Mouse (Mus musculus) liver, adult 2 months (tissue): ENCODE measurements at regions not wholly inside any gene's neighbourhood (a gene's known extent, or its start where the extent isn't known, plus 50 kb on each side); places are given as distances from the start of the nearest gene placed in this dataset.
A peak's percentile ranks its signal among the peaks of the same experiment; 100 is the strongest.

ENCODE experiments used
- DNase-seq: peaks from one replicate; pipeline ENCODE4 v3.0.0-alpha.2; 2011; ENCODE audit warnings: low read depth, low spot score; ENCODE audit errors: extremely low read depth
- H3K27ac ChIP-seq: fragments of 200-500 bp; replicated peaks from 2 replicates; pipeline ENCODE4 v1.5.1; 2012; ENCODE audit warnings: low read depth, mild to moderate bottlenecking, control low read depth, inconsistent platforms, low read length; ENCODE audit not compliant: insufficient read depth
- H3K27me3 ChIP-seq: fragments of 200-500 bp; 2 replicates; pipeline ENCODE4 v1.6.1; 2012; ENCODE audit warnings: mild to moderate bottlenecking, moderate library complexity, low read length, inconsistent platforms; ENCODE audit not compliant: control insufficient read depth, insufficient read depth
- H3K36me3 ChIP-seq: fragments of 200-500 bp; 2 replicates; pipeline ENCODE4 v1.6.1; 2012; ENCODE audit warnings: low read length, inconsistent platforms; ENCODE audit not compliant: control insufficient read depth, insufficient read depth
- H3K4me1 ChIP-seq: fragments of 200-500 bp; 2 replicates; pipeline ENCODE4 v1.6.1; 2011; ENCODE audit warnings: low read length; ENCODE audit not compliant: control insufficient read depth, insufficient read depth
- H3K4me3 ChIP-seq: fragments of 200-500 bp; 2 replicates; pipeline ENCODE4 v1.5.1; 2011; ENCODE audit warnings: low read depth, mild to moderate bottlenecking, control low read depth, low read length, moderate library complexity; ENCODE audit not compliant: insufficient read depth
- H3K79me2 ChIP-seq: fragments of 200-500 bp; 2 replicates; pipeline ENCODE4 v1.6.1; 2012; ENCODE audit warnings: inconsistent platforms, mild to moderate bottlenecking, low read length, moderate library complexity; ENCODE audit not compliant: control insufficient read depth, insufficient read depth
- H3K9ac ChIP-seq: fragments of 200-500 bp; 2 replicates; pipeline ENCODE4 v1.6.1; 2012; ENCODE audit warnings: low read depth, mild to moderate bottlenecking, control low read depth, inconsistent platforms, low read length
- CTCF ChIP-seq: fragments of 200-500 bp; IDR thresholded peaks from 2 replicates; pipeline ENCODE4 v1.5.1; 2011; ENCODE audit warnings: low read depth, low read length, control low read depth
- POLR2A ChIP-seq: fragments of 200-500 bp; IDR thresholded peaks from 2 replicates; pipeline ENCODE4 v1.6.1; 2011; ENCODE audit warnings: low read length, control low read depth; ENCODE audit not compliant: insufficient read depth; ENCODE audit errors: extremely low read depth
- WGBS: fragments of 180-500 bp; shearing (Covaris S2); methylation state at CpG from one replicate; pipeline ENCODE4 v1.1.7; 2018; 5-methylcytosine and 5-hydroxymethylcytosine counted together

DNA sequence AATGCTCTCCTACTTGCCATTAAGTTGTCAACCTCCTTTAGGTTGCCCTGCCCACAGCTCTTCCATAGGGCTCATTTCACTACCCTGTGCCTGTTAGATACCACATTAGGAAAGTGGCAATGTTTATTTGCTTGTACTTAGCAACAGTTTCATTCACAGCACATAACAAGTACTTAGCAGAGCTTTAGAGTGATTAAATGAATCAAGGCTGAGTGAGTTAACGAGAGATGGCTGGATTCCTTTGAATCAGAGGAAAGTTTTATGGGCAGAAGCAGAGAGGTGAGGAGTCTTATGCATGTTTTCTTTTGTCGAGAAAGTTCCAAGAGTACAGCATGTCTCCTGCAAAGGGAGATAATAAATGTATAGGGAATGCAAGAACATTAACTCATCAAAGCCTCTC lies 60.5 kb downstream of the Ptgs2 start:
- TF ChIP-seq CTCF (no peak), POLR2A (no peak)
- 67% methylated on average over 2 of the region's 2 CpGs for WGBS
- no peaks in the 10 kb centered on the region for H3K27me3 ChIP-seq
- no peak for DNase-seq
- no peak overlapping the region for H3K27ac ChIP-seq
- no peaks in the 10 kb centered on the region for H3K4me1 ChIP-seq
- H3K36me3 ChIP-seq: no peaks in the 10 kb centered on the region
- no peaks in the 10 kb centered on the region for H3K79me2 ChIP-seq
- no peak overlapping the region for H3K9ac ChIP-seq
- H3K4me3 ChIP-seq: no peak overlapping the region

DNA sequence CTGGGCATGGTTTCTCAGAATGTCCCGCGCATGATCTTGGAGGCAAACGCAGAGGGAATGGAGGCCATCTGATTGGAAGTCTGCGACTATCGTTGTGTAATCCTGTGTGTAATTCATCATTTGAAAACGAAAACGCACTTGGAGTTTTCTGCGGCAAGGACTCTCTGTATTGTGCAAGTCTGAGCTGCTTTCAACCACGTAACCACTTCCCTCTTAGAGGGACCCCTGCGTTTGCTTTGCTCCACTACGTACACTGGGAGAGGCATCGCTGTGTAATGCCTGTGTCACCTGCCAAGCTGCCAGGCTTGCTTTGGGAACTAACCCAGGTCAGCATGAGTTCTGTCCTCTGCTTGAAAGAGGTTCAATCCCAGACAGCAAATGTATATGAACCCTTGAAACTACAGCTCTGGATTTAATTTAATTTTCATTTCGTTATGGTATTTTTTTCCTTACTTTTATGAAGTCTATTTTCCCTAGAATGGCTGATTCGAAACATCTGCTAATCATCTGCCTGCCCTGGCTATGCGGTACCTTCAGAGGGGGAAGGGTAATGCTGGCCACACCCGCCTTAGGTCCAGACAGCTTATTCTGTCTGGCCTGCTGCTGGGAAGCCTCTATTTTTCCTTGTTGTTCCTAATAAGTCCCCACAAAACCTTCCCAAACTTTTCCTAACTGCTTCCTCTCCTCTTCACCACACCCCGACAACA lies 65.2 kb downstream of the Ptgs2 start:
- Histone ChIP-seq H3K27me3 (no peaks in the 10 kb centered on the region), H3K9ac (no peak overlapping the region), H3K4me1 (no peaks in the 10 kb centered on the region), H3K27ac (no peak overlapping the region), H3K36me3 (no peaks in the 10 kb centered on the region), H3K4me3 (no peak overlapping the region), H3K79me2 (no peaks in the 10 kb centered on the region)
- DNase-seq: no peak
- 61% methylated on average over 17 of the region's 17 CpGs for WGBS
- TF ChIP-seq CTCF: no peak
- TF ChIP-seq POLR2A: no peak

GRCm38 (mm10) chr1:150165597-150165973 lies 65.8 kb downstream of the Ptgs2 start:
- TF ChIP-seq CTCF: no peak
- no peak for TF ChIP-seq POLR2A
- H3K79me2 ChIP-seq: no peaks in the 10 kb centered on the region
- H3K36me3 ChIP-seq: no peaks in the 10 kb centered on the region
- WGBS: 68% methylated on average over 7 of the region's 7 CpGs
- H3K4me1 ChIP-seq: no peaks in the 10 kb centered on the region
- no peak overlapping the region for H3K27ac ChIP-seq
- H3K4me3 ChIP-seq: no peak overlapping the region
- H3K27me3 ChIP-seq: no peaks in the 10 kb centered on the region
- H3K9ac ChIP-seq: no peak overlapping the region
- DNase-seq: no peak

GRCm38 (mm10) chr1:150167172-150167571 lies 67.3 kb downstream of the Ptgs2 start:
- Histone ChIP-seq H3K9ac (no peak overlapping the region), H3K36me3 (no peaks in the 10 kb centered on the region), H3K27ac (no peak overlapping the region), H3K79me2 (no peaks in the 10 kb centered on the region), H3K27me3 (no peaks in the 10 kb centered on the region), H3K4me1 (no peaks in the 10 kb centered on the region), H3K4me3 (no peak overlapping the region)
- TF ChIP-seq CTCF (no peak), POLR2A (no peak)
- DNase-seq: no peak

GRCm38 (mm10) chr1:150174204-150174603 lies 74.4 kb downstream of the Ptgs2 start:
- Histone ChIP-seq H3K4me1 (peaks cover 3% of the 10 kb centered on the region), H3K79me2 (no peaks in the 10 kb centered on the region), H3K27me3 (no peaks in the 10 kb centered on the region), H3K9ac (no peak overlapping the region), H3K27ac (no peak overlapping the region), H3K36me3 (no peaks in the 10 kb centered on the region), H3K4me3 (no peak overlapping the region)
- 63% methylated on average over 3 of the region's 3 CpGs for WGBS
- DNase-seq: no peak
- TF ChIP-seq CTCF: no peak
- TF ChIP-seq POLR2A: no peak

DNA sequence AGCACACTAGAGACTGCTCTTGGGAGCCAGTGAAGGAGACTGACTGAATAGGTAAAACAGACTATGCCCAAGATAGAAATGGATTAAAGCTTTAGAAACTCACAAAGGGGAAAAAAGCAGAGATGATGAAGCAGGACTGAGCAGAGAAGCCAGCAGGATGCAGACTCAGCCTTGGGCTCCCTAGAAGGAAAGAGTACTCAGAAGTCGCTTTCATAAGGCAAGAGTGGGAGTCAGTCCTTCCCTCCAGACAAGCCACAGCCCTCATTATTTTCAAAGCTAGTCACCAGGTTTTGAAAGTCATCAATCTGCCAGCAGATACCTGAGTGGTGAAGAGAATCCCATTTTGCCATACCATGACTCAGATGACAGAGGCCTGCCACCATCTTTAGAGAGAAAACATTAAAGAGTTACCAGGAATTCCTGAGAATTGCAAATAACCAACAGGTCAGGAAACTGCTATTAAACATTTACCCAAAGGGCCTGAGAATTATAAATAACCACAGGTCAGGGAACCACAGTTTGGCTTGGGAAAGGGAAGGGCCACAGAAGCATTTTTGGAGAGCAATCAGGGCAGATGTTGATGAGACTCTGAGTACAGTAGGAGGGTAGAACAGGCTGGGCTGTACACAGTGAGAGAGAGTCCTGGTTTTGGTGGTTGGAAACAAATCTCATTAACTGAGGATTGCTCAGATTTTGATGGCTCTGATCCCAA lies 77.4 kb downstream of the Ptgs2 start:
- Histone ChIP-seq H3K79me2 (no peaks in the 10 kb centered on the region), H3K4me3 (no peak overlapping the region), H3K4me1 (peaks cover 3% of the 10 kb centered on the region), H3K36me3 (no peaks in the 10 kb centered on the region), H3K27me3 (no peaks in the 10 kb centered on the region), H3K9ac (no peak overlapping the region), H3K27ac (no peak overlapping the region)
- whole genome bisulfite sequencing: 89% methylated on average over 1 of the region's 1 CpGs
- TF ChIP-seq POLR2A: no peak
- no peak for TF ChIP-seq CTCF
- peak; percentile 50 for DNase-seq
